7 mouse cellular contexts compared by ENCODE assay signal in the genomic region with DNA sequence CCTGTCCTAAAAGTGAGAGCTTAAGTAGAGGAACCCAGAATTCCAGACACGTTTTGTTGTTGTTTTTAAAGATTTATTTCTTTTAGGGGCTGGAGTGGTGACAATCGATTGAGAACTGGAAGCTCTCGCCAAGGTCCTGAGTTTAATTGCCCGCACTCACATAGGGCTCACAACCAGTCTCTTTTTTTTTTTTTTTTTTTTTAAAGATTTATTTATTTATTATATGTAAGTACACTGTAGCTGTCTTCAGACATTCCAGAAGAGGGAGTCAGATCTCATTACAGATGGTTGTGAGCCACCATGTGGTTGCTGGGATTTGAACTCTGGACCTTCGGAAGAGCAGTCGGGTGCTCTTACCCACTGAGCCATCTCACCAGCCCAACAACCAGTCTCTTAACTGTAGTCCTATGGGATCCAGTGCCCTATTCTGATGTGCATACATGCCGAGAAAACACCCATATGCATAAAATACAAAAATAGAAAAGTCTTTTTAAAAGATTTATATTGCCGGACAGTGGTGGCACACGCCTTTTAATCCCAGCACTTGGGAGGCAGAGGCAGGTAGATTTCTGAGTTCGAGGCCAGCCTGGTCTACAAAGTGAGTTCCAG. TPM values are rescaled to one million over a fixed set of nuclear protein-coding genes. Genes with fewer than 3 reads are reported as not detected.
DNase-seq lines count a peak whose midpoint lies in the region; ATAC-seq and TF ChIP-seq lines count a peak whose summit lies in the region.
"Not testable (repeated sequence)": the region's sequence is repeated elsewhere in the genome, so short reads cannot be mapped to it uniquely, and the experiment has no call there.

No protein-coding gene starts in this region.

- 0 out of 2 replicates have a peak overlapping the region, but pooled peaks have one; percentile 58 for H3K27ac ChIP-seq in forebrain, embryonic 14.5 days (ENCODE audit: low read depth, low read length)
- not testable (repeated sequence) for H3K27ac ChIP-seq in heart, postnatal 0 days (ENCODE audit: low read depth); kidney, adult 2 months (ENCODE audit: insufficient read depth, low read depth, low read length); liver, embryonic 11.5 days (ENCODE audit: low read depth, low read length)
- peak overlapping the region; percentile 95 for H3K27ac ChIP-seq in midbrain, embryonic 10.5 days (replicated peaks)
- H3K27ac ChIP-seq in neural tube, embryonic 15.5 days (replicated peaks), result peak overlapping the region; percentile 86

- ATAC-seq in forebrain, embryonic 14.5 days; liver, embryonic 11.5 days (replicated peaks; ENCODE audit: low FRiP score); neural tube, embryonic 15.5 days (ENCODE audit: low FRiP score): not testable (repeated sequence)
- peak; percentile 33 for ATAC-seq in heart, postnatal 0 days (ENCODE audit: insufficient read depth, low read depth)

- TF ChIP-seq EP300 in heart, postnatal 0 days (IDR thresholded peaks at IDR 0.05; ENCODE audit: low read depth), result not testable (repeated sequence)

- TF ChIP-seq CTCF in heart, postnatal 0 days (IDR thresholded peaks at IDR 0.05; ENCODE audit: low read depth); kidney, adult 2 months (conservative IDR thresholded peaks at IDR 0.05; ENCODE audit: insufficient read depth, insufficient read length, low read depth, low read length): not testable (repeated sequence)

- H3K4me3 ChIP-seq in forebrain, embryonic 14.5 days (ENCODE audit: low read depth, low read length), result peak overlapping the region; percentile 92
- H3K4me3 ChIP-seq in heart, postnatal 0 days (ENCODE audit: low read depth, low read length), result peak overlapping the region; percentile 93
- H3K4me3 ChIP-seq in kidney, adult 2 months (ENCODE audit: insufficient read depth, low read depth, low read length), result peak overlapping the region; percentile 93; the same call in 1 of the 2 replicates
- peak overlapping the region; percentile 91 for H3K4me3 ChIP-seq in liver, embryonic 11.5 days (ENCODE audit: low read depth, low read length)
- peak overlapping the region; percentile 100 for H3K4me3 ChIP-seq in midbrain, embryonic 10.5 days
- H3K4me3 ChIP-seq in neural tube, embryonic 15.5 days (replicated peaks), result peak overlapping the region; percentile 100

- WGBS in forebrain, embryonic 14.5 days, result 61% methylated on average over 10 of the region's 10 CpGs
- 57% methylated on average over 10 of the region's 10 CpGs for WGBS in heart, postnatal 0 days
- 46% methylated on average over 10 of the region's 10 CpGs for WGBS in kidney, adult 2 months
- 55% methylated on average over 10 of the region's 10 CpGs for WGBS in liver, embryonic 11.5 days
- WGBS in midbrain, embryonic 10.5 days, result 64% methylated on average over 10 of the region's 10 CpGs
- 56% methylated on average over 10 of the region's 10 CpGs for WGBS in neural tube, embryonic 15.5 days

- peak overlapping the region; percentile 79 for H3K4me2 ChIP-seq in forebrain, embryonic 14.5 days (ENCODE audit: low read length)
- H3K4me2 ChIP-seq in heart, postnatal 0 days (ENCODE audit: low read depth, low read length), result peak overlapping the region; percentile 85
- H3K4me2 ChIP-seq in liver, embryonic 11.5 days, result peak overlapping the region; percentile 94
- H3K4me2 ChIP-seq in neural tube, embryonic 15.5 days, result peak overlapping the region; percentile 92

- not testable (repeated sequence) for H3K27me3 ChIP-seq in forebrain, embryonic 14.5 days (replicated peaks; ENCODE audit: control insufficient read depth, insufficient read depth, low read length); heart, postnatal 0 days (ENCODE audit: control insufficient read depth, insufficient read depth, low read length); kidney, adult 2 months (replicated peaks; ENCODE audit: control insufficient read depth, insufficient read depth, low read length); liver, embryonic 11.5 days (replicated peaks; ENCODE audit: control insufficient read depth, insufficient read depth, low read length); midbrain, embryonic 10.5 days (ENCODE audit: low read depth, poor library complexity, severe bottlenecking); neural tube, embryonic 15.5 days (replicated peaks)

- H3K9me3 ChIP-seq in forebrain, embryonic 14.5 days (replicated peaks; ENCODE audit: control insufficient read depth, low read length); heart, postnatal 0 days (replicated peaks; ENCODE audit: control insufficient read depth, low read length); liver, embryonic 11.5 days (ENCODE audit: control insufficient read depth, low read length); midbrain, embryonic 10.5 days (replicated peaks); neural tube, embryonic 15.5 days (replicated peaks): not testable (repeated sequence)

- H3K4me1 ChIP-seq in forebrain, embryonic 14.5 days (ENCODE audit: control insufficient read depth, insufficient read depth, low read length), result peaks cover 11% of the 10 kb centered on the region
- peaks cover 13% of the 10 kb centered on the region for H3K4me1 ChIP-seq in heart, postnatal 0 days (ENCODE audit: control insufficient read depth, insufficient read depth)
- not testable (repeated sequence) for H3K4me1 ChIP-seq in kidney, adult 2 months (ENCODE audit: control insufficient read depth, insufficient read depth, low read length)
- peaks cover 20% of the 10 kb centered on the region for H3K4me1 ChIP-seq in liver, embryonic 11.5 days (replicated peaks; ENCODE audit: control insufficient read depth, insufficient read depth, low read length)
- H3K4me1 ChIP-seq in midbrain, embryonic 10.5 days, result peaks cover 32% of the 10 kb centered on the region
- H3K4me1 ChIP-seq in neural tube, embryonic 15.5 days, result peaks cover 38% of the 10 kb centered on the region

- not testable (repeated sequence) for TF ChIP-seq POLR2A in kidney, adult 2 months (IDR thresholded peaks at IDR 0.05; ENCODE audit: low read depth, low read length)

- peaks cover 24% of the 10 kb centered on the region for H3K36me3 ChIP-seq in forebrain, embryonic 14.5 days (ENCODE audit: control insufficient read depth, insufficient read depth, low read length)
- peaks cover 21% of the 10 kb centered on the region for H3K36me3 ChIP-seq in heart, postnatal 0 days (replicated peaks; ENCODE audit: control insufficient read depth, insufficient read depth, low read length)
- not testable (repeated sequence) for H3K36me3 ChIP-seq in kidney, adult 2 months (ENCODE audit: control insufficient read depth, insufficient read depth, low read length); liver, embryonic 11.5 days (ENCODE audit: control insufficient read depth, insufficient read depth, low read length)
- H3K36me3 ChIP-seq in midbrain, embryonic 10.5 days, result peaks cover 33% of the 10 kb centered on the region
- peaks cover 16% of the 10 kb centered on the region for H3K36me3 ChIP-seq in neural tube, embryonic 15.5 days

- peak overlapping the region; percentile 91 for H3K9ac ChIP-seq in forebrain, embryonic 14.5 days (ENCODE audit: low read length)
- not testable (repeated sequence) for H3K9ac ChIP-seq in heart, postnatal 0 days (replicated peaks; ENCODE audit: low read depth, low read length); liver, embryonic 11.5 days (ENCODE audit: low read depth, low read length); neural tube, embryonic 15.5 days (replicated peaks)

- peak; percentile 21 for DNase-seq in cerebellum, adult 9-11 months
- not testable (repeated sequence) for DNase-seq in forebrain, embryonic 14.5 days (ENCODE audit: low spot score); heart, postnatal 0 days (ENCODE audit: low spot score); kidney, adult 2 months; liver, embryonic 11.5 days (ENCODE audit: low spot score); midbrain, embryonic 10.5 days (ENCODE audit: low spot score)

RNA-seq across cellular contexts. Expression of a gene that starts 0.4 kb away (rescaled TPM):
- 27.1 and 40.1 TPM in 2 replicates for polyA plus RNA-seq in forebrain, embryonic 14.5 days (2014; fragmentation: Nextera tagmentation; extraction: Ambion mirVana)
- 18.9 and 75.2 TPM in 2 replicates for total RNA-seq in heart, postnatal 0 days (2014; rRNA removed; ENCODE audit: low replicate concordance)
- 13.4 and 17.5 TPM in 2 replicates for polyA plus RNA-seq in heart, postnatal 0 days (2015; fragmentation: Nextera tagmentation; extraction: Ambion mirVana)
- 29.0 and 54.8 TPM in 2 replicates for polyA plus RNA-seq in kidney, adult 2 months (2012; rRNA removed)
- 33.4 and 45.5 TPM in 2 replicates for polyA plus RNA-seq in liver, embryonic 11.5 days (2014; fragmentation: Nextera tagmentation; extraction: Ambion mirVana)
- 51.8 and 61.1 TPM in 2 replicates for polyA plus RNA-seq in midbrain, embryonic 10.5 days (2016; fragmentation: Nextera tagmentation; extraction: Ambion mirVana)
- polyA plus RNA-seq in neural tube, embryonic 15.5 days (2015; fragmentation: Nextera tagmentation; extraction: Ambion mirVana), result 51.0 and 61.5 TPM in 2 replicates

RNA-seq across cellular contexts. Expression of a gene that starts 24.5 kb away (rescaled TPM):
- polyA plus RNA-seq in forebrain, embryonic 14.5 days (2014; fragmentation: Nextera tagmentation; extraction: Ambion mirVana), result 2.8 and 3.0 TPM in 2 replicates
- 9.0 and 11.7 TPM in 2 replicates for total RNA-seq in heart, postnatal 0 days (2014; rRNA removed; ENCODE audit: low replicate concordance)
- polyA plus RNA-seq in heart, postnatal 0 days (2015; fragmentation: Nextera tagmentation; extraction: Ambion mirVana), result 6.5 and 7.2 TPM in 2 replicates
- polyA plus RNA-seq in kidney, adult 2 months (2012; rRNA removed), result 10.4 and 13.3 TPM in 2 replicates
- polyA plus RNA-seq in liver, embryonic 11.5 days (2014; fragmentation: Nextera tagmentation; extraction: Ambion mirVana), result 2.0 and 2.3 TPM in 2 replicates
- polyA plus RNA-seq in midbrain, embryonic 10.5 days (2016; fragmentation: Nextera tagmentation; extraction: Ambion mirVana), result 3.8 and 4.7 TPM in 2 replicates
- polyA plus RNA-seq in neural tube, embryonic 15.5 days (2015; fragmentation: Nextera tagmentation; extraction: Ambion mirVana), result 9.6 and 12.8 TPM in 2 replicates

RNA-seq across cellular contexts. Expression of a gene that starts 27.3 kb away (rescaled TPM):
- polyA plus RNA-seq in forebrain, embryonic 14.5 days (2014; fragmentation: Nextera tagmentation; extraction: Ambion mirVana), result 134 and 146 TPM in 2 replicates
- 63.2 and 67.3 TPM in 2 replicates for total RNA-seq in heart, postnatal 0 days (2014; rRNA removed; ENCODE audit: low replicate concordance)
- 114 and 115 TPM in 2 replicates for polyA plus RNA-seq in heart, postnatal 0 days (2015; fragmentation: Nextera tagmentation; extraction: Ambion mirVana)
- polyA plus RNA-seq in kidney, adult 2 months (2012; rRNA removed), result 143 and 149 TPM in 2 replicates
- polyA plus RNA-seq in liver, embryonic 11.5 days (2014; fragmentation: Nextera tagmentation; extraction: Ambion mirVana), result 133 and 142 TPM in 2 replicates
- 177 TPM in 2 replicates for polyA plus RNA-seq in midbrain, embryonic 10.5 days (2016; fragmentation: Nextera tagmentation; extraction: Ambion mirVana)
- polyA plus RNA-seq in neural tube, embryonic 15.5 days (2015; fragmentation: Nextera tagmentation; extraction: Ambion mirVana), result 145 and 154 TPM in 2 replicates

RNA-seq across cellular contexts. Expression of a gene that starts 27.6 kb away (rescaled TPM):
- polyA plus RNA-seq in forebrain, embryonic 14.5 days (2014; fragmentation: Nextera tagmentation; extraction: Ambion mirVana), result 0.15 TPM in 1 of 2 replicates, not detected in the other
- 0.12 and 3.6 TPM in 2 replicates for total RNA-seq in heart, postnatal 0 days (2014; rRNA removed; ENCODE audit: low replicate concordance)
- polyA plus RNA-seq in heart, postnatal 0 days (2015; fragmentation: Nextera tagmentation; extraction: Ambion mirVana), result 0.12 and 0.15 TPM in 2 replicates
- 2.7 and 3.3 TPM in 2 replicates for polyA plus RNA-seq in kidney, adult 2 months (2012; rRNA removed)
- polyA plus RNA-seq in liver, embryonic 11.5 days (2014; fragmentation: Nextera tagmentation; extraction: Ambion mirVana), result 2.3 and 2.4 TPM in 2 replicates
- polyA plus RNA-seq in midbrain, embryonic 10.5 days (2016; fragmentation: Nextera tagmentation; extraction: Ambion mirVana), result 0.10 and 0.22 TPM in 2 replicates
- polyA plus RNA-seq in neural tube, embryonic 15.5 days (2015; fragmentation: Nextera tagmentation; extraction: Ambion mirVana), result 0.23 and 0.61 TPM in 2 replicates

RNA-seq across cellular contexts. Expression of a gene that starts 41.8 kb away (rescaled TPM):
- 12.6 and 13.5 TPM in 2 replicates for polyA plus RNA-seq in forebrain, embryonic 14.5 days (2014; fragmentation: Nextera tagmentation; extraction: Ambion mirVana)
- 40.6 and 53.3 TPM in 2 replicates for total RNA-seq in heart, postnatal 0 days (2014; rRNA removed; ENCODE audit: low replicate concordance)
- 11.4 and 12.6 TPM in 2 replicates for polyA plus RNA-seq in heart, postnatal 0 days (2015; fragmentation: Nextera tagmentation; extraction: Ambion mirVana)
- polyA plus RNA-seq in kidney, adult 2 months (2012; rRNA removed), result 87.0 and 92.0 TPM in 2 replicates
- polyA plus RNA-seq in liver, embryonic 11.5 days (2014; fragmentation: Nextera tagmentation; extraction: Ambion mirVana), result 2.9 and 3.1 TPM in 2 replicates
- polyA plus RNA-seq in midbrain, embryonic 10.5 days (2016; fragmentation: Nextera tagmentation; extraction: Ambion mirVana), result 20.3 and 20.5 TPM in 2 replicates
- polyA plus RNA-seq in neural tube, embryonic 15.5 days (2015; fragmentation: Nextera tagmentation; extraction: Ambion mirVana), result 41.0 and 42.3 TPM in 2 replicates
